Mouse (Mus musculus) midbrain, embryonic 12.5 days (tissue): ENCODE measurements around the gene Plxdc2. TPM values are rescaled to one million over a fixed set of nuclear protein-coding genes. Genes with fewer than 3 reads are reported as not detected.

Experiments
- ATAC-seq: fragments of 200-750 bp; cut with Nextera tagmentation; 2 replicates; pipeline ENCODE4 v1.8.0; 2017; ENCODE audit warnings: low read depth, moderate TSS enrichment, moderate library complexity; ENCODE audit not compliant: low FRiP score
- H3K27ac ChIP-seq: fragments of 300-500 bp; sonication (generic); replicated peaks from 2 replicates; pipeline ENCODE4 v1.5.1; 2016; ENCODE audit warnings: mild to moderate bottlenecking
- H3K27me3 ChIP-seq: fragments of 300-500 bp; sonication (generic); 2 replicates; pipeline ENCODE4 v1.6.1; 2016; ENCODE audit warnings: mild to moderate bottlenecking
- H3K36me3 ChIP-seq: fragments of 300-500 bp; sonication (generic); 2 replicates; pipeline ENCODE4 v1.6.1; 2016
- H3K4me1 ChIP-seq: fragments of 300-500 bp; sonication (generic); 2 replicates; pipeline ENCODE4 v1.6.1; 2016
- H3K4me2 ChIP-seq: fragments of 300-500 bp; sonication (generic); replicated peaks from 2 replicates; pipeline ENCODE4 v1.6.1; 2016; ENCODE audit warnings: mild to moderate bottlenecking, moderate library complexity
- H3K4me3 ChIP-seq: fragments of 300-500 bp; sonication (generic); 2 replicates; pipeline ENCODE4 v1.5.1; 2016; ENCODE audit warnings: mild to moderate bottlenecking
- H3K9ac ChIP-seq: fragments of 300-500 bp; sonication (generic); replicated peaks from 2 replicates; pipeline ENCODE4 v1.6.1; 2016; ENCODE audit warnings: mild to moderate bottlenecking, moderate library complexity
- H3K9me3 ChIP-seq: fragments of 300-500 bp; sonication (generic); 2 replicates; pipeline ENCODE4 v1.6.1; 2016; ENCODE audit warnings: mild to moderate bottlenecking
- WGBS: fragments of 180-500 bp; shearing (Covaris S2); methylation state at CpG from one replicate; pipeline ENCODE4 v1.1.7; 2016; 5-methylcytosine and 5-hydroxymethylcytosine counted together
- polyA plus RNA-seq: library from polyadenylated mRNA; unstranded; fragments of >200 nt; fragmentation: Nextera tagmentation; extraction: Ambion mirVana; gene quantifications from 2 replicates; pipeline ENCODE4 v1.2.1, GENCODE M21; 2016

Plxdc2 gene
- polyA plus RNA-seq, 1 experiment from 2014 or later: 22.2 TPM

DNA sequence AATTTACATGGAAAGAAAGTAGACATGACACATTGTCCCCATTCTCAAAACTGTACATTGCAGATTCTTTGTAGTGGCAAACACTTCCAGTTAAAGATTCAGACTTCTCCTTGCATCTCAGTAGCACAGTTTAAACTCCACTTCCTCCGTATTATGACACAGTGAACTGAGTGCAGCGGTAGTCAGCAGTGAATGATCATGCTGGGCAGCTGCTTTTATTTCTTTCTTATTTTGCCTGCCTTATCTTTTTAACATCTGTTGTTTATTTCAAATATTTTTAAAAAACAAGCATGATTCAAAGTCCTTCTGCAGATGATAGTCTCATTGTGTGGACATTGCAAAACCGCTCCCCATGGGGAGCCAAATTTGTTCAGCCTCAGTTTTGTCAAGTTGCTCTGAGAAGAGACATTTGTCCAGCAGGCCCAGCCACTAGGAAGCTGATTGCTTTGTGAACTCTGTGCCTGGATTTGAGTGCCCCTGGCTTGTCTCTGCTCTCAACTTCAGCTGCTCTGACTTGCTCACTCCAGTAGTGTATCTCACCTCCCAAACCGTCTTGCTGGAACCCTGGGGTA, 9.8 kb downstream of the Plxdc2 start:
- Histone ChIP-seq H3K36me3 (no peaks in the 10 kb centered on the region), H3K27me3 (no peaks in the 10 kb centered on the region), H3K27ac (no peak overlapping the region), H3K4me3 (no peak overlapping the region), H3K4me2 (no peak overlapping the region), H3K4me1 (no peaks in the 10 kb centered on the region), H3K9ac (no peak overlapping the region), H3K9me3 (no peaks in the 10 kb centered on the region)
- WGBS: 53% methylated on average over 4 of the region's 4 CpGs
- ATAC-seq: no peak

DNA sequence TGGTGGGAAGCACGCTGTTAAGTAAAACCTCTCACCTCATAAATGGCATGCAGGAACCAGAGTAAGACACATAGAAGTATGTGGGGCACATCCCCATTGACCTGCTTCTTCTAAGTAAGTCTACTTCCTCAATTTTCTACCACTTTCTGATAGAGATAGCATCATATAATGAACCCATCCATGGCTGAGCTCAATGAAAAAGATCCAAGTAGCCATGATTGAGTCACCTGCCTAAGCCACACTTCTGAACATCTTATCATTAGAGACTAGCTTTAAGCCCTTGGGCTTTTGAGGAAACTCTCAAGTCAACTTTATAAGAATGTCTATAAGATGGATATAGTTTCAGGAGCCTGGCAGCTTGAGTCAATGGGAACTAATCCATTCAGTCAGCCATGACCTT, 14.3 kb downstream of the Plxdc2 start:
- H3K4me3 ChIP-seq: no peak overlapping the region
- H3K9ac ChIP-seq: no peak overlapping the region
- no peaks in the 10 kb centered on the region for H3K9me3 ChIP-seq
- no peaks in the 10 kb centered on the region for H3K27me3 ChIP-seq
- H3K4me2 ChIP-seq: no peak overlapping the region
- 91% methylated on average over 1 of the region's 1 CpGs for WGBS
- no peak for ATAC-seq
- no peaks in the 10 kb centered on the region for H3K36me3 ChIP-seq
- no peaks in the 10 kb centered on the region for H3K4me1 ChIP-seq
- no peak overlapping the region for H3K27ac ChIP-seq

DNA sequence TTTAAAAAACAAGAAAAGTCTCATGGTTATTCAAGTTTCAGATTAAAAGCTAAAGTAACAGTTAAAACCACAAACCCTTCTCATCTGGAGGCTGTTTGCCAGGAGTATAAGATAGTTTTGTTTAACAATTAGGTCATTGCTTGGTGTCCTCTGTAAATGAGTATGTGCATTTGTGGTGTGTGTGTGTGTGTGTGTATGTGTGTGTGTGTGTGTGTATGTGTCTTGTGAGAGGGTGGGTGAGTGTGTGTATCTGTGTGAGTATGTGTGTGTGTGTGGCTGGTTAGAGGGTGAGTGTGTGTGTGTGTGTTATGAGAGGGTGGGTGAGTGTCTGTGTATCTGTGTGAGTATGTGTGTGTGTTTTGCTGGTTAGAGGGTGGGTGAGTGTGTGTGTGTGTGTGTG, 18.2 kb downstream of the Plxdc2 start:
- no peaks in the 10 kb centered on the region for H3K4me1 ChIP-seq
- H3K27ac ChIP-seq: no peak overlapping the region
- no peak overlapping the region for H3K9ac ChIP-seq
- H3K4me2 ChIP-seq: no peak overlapping the region
- no peaks in the 10 kb centered on the region for H3K9me3 ChIP-seq
- no peak for ATAC-seq
- no peaks in the 10 kb centered on the region for H3K36me3 ChIP-seq
- H3K4me3 ChIP-seq: no peak overlapping the region
- no peaks in the 10 kb centered on the region for H3K27me3 ChIP-seq

DNA sequence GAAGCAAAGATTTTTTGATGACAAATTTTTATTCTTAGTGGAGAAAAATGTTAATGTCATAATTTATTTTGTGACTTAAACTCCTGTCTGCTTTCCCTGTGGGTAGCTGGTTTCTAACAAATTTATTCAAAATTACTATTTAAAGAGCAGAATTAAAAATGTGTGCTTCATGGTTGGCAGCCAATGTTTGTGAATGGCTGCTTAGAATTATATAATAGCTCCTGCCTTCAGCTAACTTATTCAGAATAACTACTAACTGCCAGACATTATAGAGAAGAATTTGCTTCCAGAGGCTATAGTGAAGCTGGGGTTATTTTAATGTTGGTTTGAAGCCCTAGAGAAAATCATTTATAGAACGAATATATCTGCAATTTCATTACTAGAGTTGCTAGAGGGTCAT, 30.1 kb downstream of the Plxdc2 start:
- Histone ChIP-seq H3K9ac (no peak overlapping the region), H3K27ac (no peak overlapping the region), H3K4me3 (no peak overlapping the region), H3K4me1 (no peaks in the 10 kb centered on the region), H3K4me2 (no peak overlapping the region), H3K36me3 (no peaks in the 10 kb centered on the region), H3K9me3 (no peaks in the 10 kb centered on the region), H3K27me3 (no peaks in the 10 kb centered on the region)
- no peak for ATAC-seq
- WGBS: 83% methylated on average over 1 of the region's 1 CpGs

DNA sequence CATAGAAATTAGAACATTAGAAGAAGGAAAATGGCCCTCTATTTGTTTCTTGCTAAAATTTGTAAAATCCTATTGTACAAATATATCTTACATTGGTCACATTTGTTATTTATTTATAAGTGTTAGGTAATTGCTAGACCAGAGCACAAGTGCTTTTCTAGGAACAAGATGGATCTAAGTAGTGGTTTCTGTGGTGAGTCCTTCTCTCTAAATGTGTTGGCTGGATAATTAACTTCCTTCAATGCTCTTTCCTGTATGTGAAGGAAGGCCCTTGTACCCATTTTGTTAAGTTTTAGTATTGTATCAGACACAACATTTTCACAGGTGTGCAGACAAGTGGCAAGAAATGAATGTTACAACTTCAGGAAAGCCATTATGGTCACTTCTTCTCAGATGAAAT, 30.6 kb downstream of the Plxdc2 start:
- Histone ChIP-seq H3K27ac (no peak overlapping the region), H3K9me3 (no peaks in the 10 kb centered on the region), H3K4me2 (no peak overlapping the region)

DNA sequence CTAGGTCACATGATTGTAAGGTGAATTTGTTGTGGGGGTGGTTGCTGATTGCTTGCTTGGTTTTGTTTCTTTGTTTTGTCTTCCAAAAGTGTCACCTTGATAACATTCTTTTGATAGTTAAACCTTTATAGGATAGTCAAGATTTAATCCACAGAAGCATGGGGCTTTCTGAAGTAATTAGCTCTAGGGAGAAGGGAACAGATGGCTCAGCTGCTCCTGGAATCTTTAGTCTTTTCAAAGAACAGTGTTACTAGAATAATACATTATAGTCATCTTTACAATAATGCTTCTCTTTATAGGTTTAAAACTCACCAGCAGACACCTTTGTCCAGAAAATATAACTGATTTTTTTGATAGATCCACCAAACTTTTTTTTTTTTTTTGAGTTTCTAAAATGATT, 31.7 kb downstream of the Plxdc2 start:
- no peak for ATAC-seq
- Histone ChIP-seq H3K4me2 (no peak overlapping the region), H3K4me3 (no peak overlapping the region), H3K4me1 (no peaks in the 10 kb centered on the region), H3K9me3 (no peaks in the 10 kb centered on the region), H3K9ac (no peak overlapping the region), H3K27me3 (no peaks in the 10 kb centered on the region), H3K27ac (no peak overlapping the region), H3K36me3 (no peaks in the 10 kb centered on the region)

More for the DNA sequence above, 30.6 kb downstream of the Plxdc2 start:
- no peaks in the 10 kb centered on the region for H3K4me1 ChIP-seq
- no peaks in the 10 kb centered on the region for H3K27me3 ChIP-seq
- no peak for ATAC-seq
- H3K9ac ChIP-seq: no peak overlapping the region
- no peak overlapping the region for H3K4me3 ChIP-seq
- no peaks in the 10 kb centered on the region for H3K36me3 ChIP-seq

DNA sequence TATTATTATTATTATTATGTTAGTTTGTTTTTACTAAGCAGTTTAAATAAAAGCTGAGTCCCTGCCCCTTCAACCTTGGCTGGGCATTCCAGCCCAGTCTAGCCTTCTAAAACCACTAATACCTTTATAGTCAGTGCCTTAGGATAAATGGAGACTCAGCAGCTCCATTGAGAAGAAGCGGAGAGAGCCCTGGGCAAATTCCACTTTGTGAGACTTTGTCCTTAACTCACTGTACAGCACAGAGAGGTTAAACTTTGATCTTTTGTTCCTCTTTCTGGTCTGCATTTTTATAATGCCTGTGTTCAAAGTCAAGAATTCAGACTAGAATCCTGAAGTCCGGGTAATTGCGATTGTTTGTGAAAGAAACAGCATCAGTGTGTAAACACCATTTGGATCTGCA, 41.4 kb downstream of the Plxdc2 start:
- no peak overlapping the region for H3K4me2 ChIP-seq
- H3K36me3 ChIP-seq: no peaks in the 10 kb centered on the region
- H3K9ac ChIP-seq: no peak overlapping the region
- no peak overlapping the region for H3K27ac ChIP-seq
- no peaks in the 10 kb centered on the region for H3K4me1 ChIP-seq
- no peaks in the 10 kb centered on the region for H3K27me3 ChIP-seq
- H3K4me3 ChIP-seq: no peak overlapping the region
- H3K9me3 ChIP-seq: no peaks in the 10 kb centered on the region
- 80% methylated on average over 3 of the region's 3 CpGs for WGBS
- no peak for ATAC-seq

DNA sequence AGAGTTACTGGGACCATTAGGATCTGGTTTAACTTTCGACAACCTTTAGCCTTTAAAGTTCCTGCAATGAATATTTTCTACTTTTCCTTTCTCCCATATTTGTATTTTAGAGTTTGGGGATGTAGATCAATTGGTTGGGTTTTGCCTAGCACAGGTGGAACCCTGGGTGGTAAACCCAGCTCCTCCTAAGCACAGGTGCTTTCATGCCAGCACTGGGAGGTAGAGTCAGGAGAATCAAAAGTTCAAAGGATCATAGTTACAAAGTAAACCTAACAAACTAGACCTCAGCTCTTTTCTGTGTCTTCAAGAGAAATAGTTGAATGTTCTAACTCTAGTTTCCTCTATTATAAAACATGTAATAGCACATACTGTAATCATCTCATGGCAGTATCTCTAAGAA, 41.9 kb downstream of the Plxdc2 start:
- Histone ChIP-seq H3K4me2 (no peak overlapping the region), H3K9ac (no peak overlapping the region), H3K4me1 (no peaks in the 10 kb centered on the region), H3K27ac (no peak overlapping the region), H3K27me3 (no peaks in the 10 kb centered on the region), H3K36me3 (no peaks in the 10 kb centered on the region), H3K9me3 (no peaks in the 10 kb centered on the region), H3K4me3 (no peak overlapping the region)
- 91% methylated on average over 1 of the region's 1 CpGs for WGBS
- no peak for ATAC-seq

DNA sequence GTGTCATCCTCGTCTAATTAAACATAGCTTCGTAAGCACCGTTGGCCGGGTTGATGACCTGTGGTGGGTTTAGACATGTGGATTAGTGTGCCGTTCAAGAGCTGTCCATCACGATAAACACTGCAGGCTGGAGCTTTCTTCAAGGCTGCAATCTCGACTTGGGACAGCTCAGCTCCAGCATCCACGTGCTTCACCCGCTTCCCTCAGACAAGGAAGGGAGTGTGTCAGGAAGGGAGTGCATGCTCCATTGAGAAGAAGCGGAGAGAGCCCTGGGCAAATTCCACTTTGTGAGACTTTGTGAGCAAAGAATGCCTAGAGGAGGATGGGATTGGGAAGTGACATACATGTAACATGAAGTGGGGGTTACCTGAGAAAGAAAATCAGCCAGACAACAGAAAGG, 42.8 kb downstream of the Plxdc2 start:
- ATAC-seq: no peak
- WGBS: 77% methylated on average over 10 of the region's 10 CpGs
- no peak overlapping the region for H3K4me3 ChIP-seq

DNA sequence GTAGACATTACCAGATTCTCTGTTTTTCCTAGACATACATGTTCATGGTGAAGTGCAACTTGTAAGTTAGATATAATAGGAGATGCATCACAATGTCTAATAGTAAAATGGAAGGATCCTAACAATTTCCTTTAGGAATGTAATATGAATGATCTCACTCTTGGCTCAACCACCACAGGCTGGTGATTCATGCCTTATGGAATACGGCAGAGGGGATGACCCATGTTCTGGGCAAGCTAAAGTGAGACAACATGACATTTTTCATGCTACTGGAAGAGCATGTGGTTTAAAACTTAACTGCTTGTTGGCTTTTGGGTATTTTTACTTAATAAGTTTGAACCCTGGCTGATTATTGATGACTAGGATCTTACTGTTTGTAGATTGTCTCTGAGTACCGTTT, 50.4 kb downstream of the Plxdc2 start:
- no peak for ATAC-seq
- WGBS: 89% methylated on average over 2 of the region's 2 CpGs
- no peak overlapping the region for H3K4me3 ChIP-seq
- H3K4me2 ChIP-seq: no peak overlapping the region
- H3K4me1 ChIP-seq: no peaks in the 10 kb centered on the region
- H3K9me3 ChIP-seq: no peaks in the 10 kb centered on the region
- no peak overlapping the region for H3K27ac ChIP-seq
- H3K9ac ChIP-seq: no peak overlapping the region
- no peaks in the 10 kb centered on the region for H3K36me3 ChIP-seq
- H3K27me3 ChIP-seq: no peaks in the 10 kb centered on the region

More for the DNA sequence above, 42.8 kb downstream of the Plxdc2 start:
- Histone ChIP-seq H3K9me3 (no peaks in the 10 kb centered on the region), H3K27ac (no peak overlapping the region), H3K4me1 (no peaks in the 10 kb centered on the region), H3K4me2 (no peak overlapping the region), H3K36me3 (no peaks in the 10 kb centered on the region), H3K9ac (no peak overlapping the region), H3K27me3 (no peaks in the 10 kb centered on the region)

DNA sequence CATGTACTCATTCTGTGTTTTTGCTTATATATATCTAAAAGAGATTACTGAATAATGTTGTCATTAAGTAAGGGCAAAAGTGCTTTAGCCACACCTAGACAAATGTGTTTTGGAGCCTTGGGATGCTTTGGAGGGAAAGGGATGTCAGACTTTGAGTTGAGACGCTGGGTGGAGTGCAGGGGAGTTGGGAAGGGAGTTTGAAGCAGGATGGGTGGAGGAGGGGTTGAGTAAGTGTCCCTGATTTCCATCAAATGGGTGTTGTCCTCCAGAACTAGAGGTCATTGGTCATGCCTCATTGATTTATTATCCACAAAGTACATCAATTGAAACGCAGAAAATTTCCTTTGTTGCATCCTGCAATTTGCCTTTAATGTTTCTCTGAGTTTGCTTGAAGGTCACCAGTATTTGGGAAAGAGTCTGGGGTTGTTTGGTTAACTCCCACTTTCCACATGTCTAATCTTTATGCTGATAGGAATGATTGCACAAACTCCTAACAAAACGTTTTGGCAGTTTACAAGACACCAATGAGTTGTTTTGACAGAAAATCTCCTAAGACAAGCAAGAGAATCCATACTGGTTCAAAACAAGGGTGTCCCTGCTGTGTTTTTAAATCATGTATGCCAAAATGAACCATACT, 58.4 kb downstream of the Plxdc2 start:
- H3K9ac ChIP-seq: no peak overlapping the region
- ATAC-seq: no peak
- 67% methylated on average over 3 of the region's 3 CpGs for WGBS
- no peaks in the 10 kb centered on the region for H3K36me3 ChIP-seq
- H3K4me2 ChIP-seq: no peak overlapping the region
- no peak overlapping the region for H3K27ac ChIP-seq
- no peaks in the 10 kb centered on the region for H3K27me3 ChIP-seq
- H3K4me1 ChIP-seq: no peaks in the 10 kb centered on the region
- H3K9me3 ChIP-seq: no peaks in the 10 kb centered on the region
- H3K4me3 ChIP-seq: no peak overlapping the region

DNA sequence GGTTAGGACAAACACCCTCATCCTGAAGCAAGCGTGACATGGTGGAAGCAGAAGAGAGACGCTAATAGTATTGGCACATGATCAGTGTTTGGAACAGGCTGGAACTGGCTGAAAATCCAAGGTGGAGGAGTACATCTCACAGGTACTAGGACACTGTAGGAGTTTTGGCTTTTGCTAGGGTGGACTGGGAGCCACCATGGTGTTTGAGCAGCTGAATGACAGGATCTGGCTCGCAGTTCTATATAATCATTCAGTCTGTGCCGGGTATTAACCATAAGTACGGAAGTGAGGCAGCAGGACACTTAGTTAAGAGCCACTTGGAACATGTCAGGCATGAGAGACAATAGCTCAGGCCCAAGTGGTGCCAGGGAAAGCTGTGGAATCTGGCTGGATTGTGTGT, 82.9 kb downstream of the Plxdc2 start:
- Histone ChIP-seq H3K4me1 (no peaks in the 10 kb centered on the region), H3K4me2 (no peak overlapping the region), H3K9me3 (no peaks in the 10 kb centered on the region), H3K9ac (no peak overlapping the region), H3K4me3 (no peak overlapping the region), H3K27ac (no peak overlapping the region), H3K27me3 (no peaks in the 10 kb centered on the region), H3K36me3 (no peaks in the 10 kb centered on the region)
- no peak for ATAC-seq
- 90% methylated on average over 5 of the region's 5 CpGs for WGBS

DNA sequence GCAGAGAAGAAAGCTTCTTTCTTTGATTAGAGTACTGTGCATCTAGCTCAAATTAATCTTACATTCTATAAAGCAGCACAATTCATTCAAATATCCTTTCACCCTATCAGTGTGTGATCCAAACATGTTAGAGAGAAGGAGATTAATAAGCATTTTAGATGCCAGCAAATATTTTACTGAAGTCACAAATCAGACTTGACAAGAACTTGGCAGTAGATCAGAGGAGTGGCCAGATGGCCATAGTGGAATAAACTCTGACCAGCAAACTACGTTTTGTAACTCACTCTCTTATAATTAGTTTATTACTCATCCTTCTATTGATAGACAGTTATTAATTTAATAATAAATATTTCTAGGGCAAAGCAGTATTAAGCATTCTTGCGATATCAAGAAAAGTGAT, 86.5 kb downstream of the Plxdc2 start:
- 86% methylated on average over 2 of the region's 2 CpGs for WGBS
- Histone ChIP-seq H3K9ac (no peak overlapping the region), H3K4me1 (no peaks in the 10 kb centered on the region), H3K4me2 (no peak overlapping the region), H3K27ac (no peak overlapping the region), H3K27me3 (no peaks in the 10 kb centered on the region), H3K9me3 (no peaks in the 10 kb centered on the region), H3K36me3 (no peaks in the 10 kb centered on the region), H3K4me3 (no peak overlapping the region)
- no peak for ATAC-seq
